8 mouse cellular contexts compared by ENCODE assay signal in the genomic region with DNA sequence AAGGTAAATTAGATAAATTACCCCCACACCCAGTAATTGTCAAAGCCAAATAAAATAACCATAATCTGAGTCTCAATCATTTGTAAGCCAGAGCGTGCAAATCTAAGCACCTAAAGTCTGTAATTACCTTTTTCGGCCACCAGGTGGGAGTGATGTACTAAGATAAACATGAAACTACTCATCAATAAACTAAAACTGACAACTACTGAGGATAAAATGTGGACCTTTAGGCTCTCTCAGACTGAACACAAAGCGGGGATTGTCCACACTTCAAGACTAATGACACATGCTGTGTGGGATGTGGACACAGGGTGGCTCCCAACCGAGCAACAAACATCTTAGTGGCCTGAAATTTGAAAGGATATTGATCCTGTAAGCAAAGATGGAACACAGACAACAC. TPM values are rescaled to one million over a fixed set of nuclear protein-coding genes. Genes with fewer than 3 reads are reported as not detected.
DNase-seq lines count a peak whose midpoint lies in the region; ATAC-seq lines count a peak whose summit lies in the region.

No protein-coding gene starts in this region.

- no peak overlapping the region for H3K27ac ChIP-seq in embryonic facial prominence, embryonic 11.5 days (replicated peaks; ENCODE audit: low read depth, low read length)
- no peak overlapping the region for H3K27ac ChIP-seq in embryonic facial prominence, embryonic 10.5 days (replicated peaks)
- H3K27ac ChIP-seq in midbrain, embryonic 13.5 days: no peak overlapping the region
- no peak overlapping the region for H3K27ac ChIP-seq in midbrain, embryonic 10.5 days (replicated peaks)
- H3K27ac ChIP-seq in forebrain, embryonic 12.5 days: no peak overlapping the region

- peak; percentile 72 for DNase-seq in embryonic facial prominence, embryonic 11.5 days (ENCODE audit: low spot score)
- no peak for DNase-seq in embryonic facial prominence, embryonic 10.5 days (ENCODE audit: low spot score)
- DNase-seq in midbrain, embryonic 10.5 days (ENCODE audit: low spot score): no peak
- peak; percentile 73 for DNase-seq in layer of hippocampus, adult 11-12 months (ENCODE audit: low spot score)
- peak; percentile 77 for DNase-seq in mesoderm, embryonic 11.5 days (ENCODE audit: low read depth, low spot score)

- no peaks in the 10 kb centered on the region; the same call in none of the 2 replicates for H3K36me3 ChIP-seq in embryonic facial prominence, embryonic 11.5 days (replicated peaks; ENCODE audit: control insufficient read depth, insufficient read depth, low read depth, low read length)
- H3K36me3 ChIP-seq in embryonic facial prominence, embryonic 10.5 days (replicated peaks): peaks cover 86% of the 10 kb centered on the region
- peaks cover 62% of the 10 kb centered on the region for H3K36me3 ChIP-seq in midbrain, embryonic 13.5 days
- H3K36me3 ChIP-seq in midbrain, embryonic 10.5 days: peaks cover 89% of the 10 kb centered on the region
- peaks cover 65% of the 10 kb centered on the region for H3K36me3 ChIP-seq in forebrain, embryonic 12.5 days (replicated peaks)

- 38% methylated on average over 4 of the region's 4 CpGs for WGBS in embryonic facial prominence, embryonic 11.5 days
- 40% methylated on average over 4 of the region's 4 CpGs for WGBS in embryonic facial prominence, embryonic 10.5 days
- 39% methylated on average over 4 of the region's 4 CpGs for WGBS in midbrain, embryonic 13.5 days
- WGBS in midbrain, embryonic 10.5 days: 49% methylated on average over 4 of the region's 4 CpGs
- WGBS in forebrain, embryonic 12.5 days: 51% methylated on average over 4 of the region's 4 CpGs

- no peak for ATAC-seq in embryonic facial prominence, embryonic 11.5 days (replicated peaks; ENCODE audit: insufficient number of reproducible peaks, low FRiP score, low TSS enrichment, low read depth)
- peak; percentile 34; the same call in 1 of the 2 replicates for ATAC-seq in midbrain, embryonic 13.5 days
- peak; percentile 84 for ATAC-seq in common myeloid progenitor, adult 5-6 weeks (replicated peaks; ENCODE audit: low read depth, poor library complexity, severe bottlenecking)
- no peak for ATAC-seq in forebrain, embryonic 12.5 days (ENCODE audit: low FRiP score)

- no peaks in the 10 kb centered on the region for H3K27me3 ChIP-seq in embryonic facial prominence, embryonic 11.5 days (ENCODE audit: control insufficient read depth, insufficient read depth, low read length)
- no peaks in the 10 kb centered on the region for H3K27me3 ChIP-seq in embryonic facial prominence, embryonic 10.5 days (replicated peaks; ENCODE audit: low read depth, poor library complexity, severe bottlenecking)
- no peaks in the 10 kb centered on the region for H3K27me3 ChIP-seq in midbrain, embryonic 13.5 days
- H3K27me3 ChIP-seq in midbrain, embryonic 10.5 days (ENCODE audit: low read depth, poor library complexity, severe bottlenecking): no peaks in the 10 kb centered on the region
- no peaks in the 10 kb centered on the region for H3K27me3 ChIP-seq in forebrain, embryonic 12.5 days

- no peak overlapping the region for H3K4me2 ChIP-seq in embryonic facial prominence, embryonic 11.5 days (ENCODE audit: low read depth, low read length)
- H3K4me2 ChIP-seq in midbrain, embryonic 13.5 days (replicated peaks): no peak overlapping the region
- H3K4me2 ChIP-seq in forebrain, embryonic 12.5 days: no peak overlapping the region

- H3K9ac ChIP-seq in embryonic facial prominence, embryonic 11.5 days (replicated peaks; ENCODE audit: low read length): no peak overlapping the region
- no peak overlapping the region for H3K9ac ChIP-seq in midbrain, embryonic 13.5 days (replicated peaks)
- H3K9ac ChIP-seq in forebrain, embryonic 12.5 days: no peak overlapping the region

- no peaks in the 10 kb centered on the region for H3K4me1 ChIP-seq in embryonic facial prominence, embryonic 11.5 days (ENCODE audit: control insufficient read depth, insufficient read depth, low read length)
- H3K4me1 ChIP-seq in embryonic facial prominence, embryonic 10.5 days: no peaks in the 10 kb centered on the region
- no peaks in the 10 kb centered on the region for H3K4me1 ChIP-seq in midbrain, embryonic 13.5 days (replicated peaks)
- H3K4me1 ChIP-seq in midbrain, embryonic 10.5 days: no peaks in the 10 kb centered on the region
- no peaks in the 10 kb centered on the region for H3K4me1 ChIP-seq in forebrain, embryonic 12.5 days

- no peaks in the 10 kb centered on the region for H3K9me3 ChIP-seq in embryonic facial prominence, embryonic 11.5 days (replicated peaks; ENCODE audit: control insufficient read depth, low read length)
- no peaks in the 10 kb centered on the region for H3K9me3 ChIP-seq in embryonic facial prominence, embryonic 10.5 days
- H3K9me3 ChIP-seq in midbrain, embryonic 13.5 days: no peaks in the 10 kb centered on the region
- no peaks in the 10 kb centered on the region for H3K9me3 ChIP-seq in midbrain, embryonic 10.5 days (replicated peaks)
- H3K9me3 ChIP-seq in forebrain, embryonic 12.5 days: no peaks in the 10 kb centered on the region

- no peak overlapping the region for H3K4me3 ChIP-seq in embryonic facial prominence, embryonic 11.5 days (ENCODE audit: low read depth, low read length)
- no peak overlapping the region for H3K4me3 ChIP-seq in embryonic facial prominence, embryonic 10.5 days
- H3K4me3 ChIP-seq in midbrain, embryonic 13.5 days (replicated peaks): no peak overlapping the region
- no peak overlapping the region for H3K4me3 ChIP-seq in midbrain, embryonic 10.5 days
- H3K4me3 ChIP-seq in forebrain, embryonic 12.5 days (replicated peaks): no peak overlapping the region

RNA-seq across cellular contexts. Expression of gene Kctd3, which starts 14.4 kb away (rescaled TPM):
- polyA plus RNA-seq in embryonic facial prominence, embryonic 11.5 days (2014; fragmentation: Nextera tagmentation; extraction: Ambion mirVana): 35.5 and 36.9 TPM in 2 replicates
- 28.1 and 31.0 TPM in 2 replicates for polyA plus RNA-seq in embryonic facial prominence, embryonic 10.5 days (2016; fragmentation: Nextera tagmentation; extraction: Ambion mirVana)
- 33.9 and 37.6 TPM in 2 replicates for polyA plus RNA-seq in midbrain, embryonic 13.5 days (2015; fragmentation: Nextera tagmentation; extraction: Ambion mirVana)
- 28.6 and 31.1 TPM in 2 replicates for polyA plus RNA-seq in midbrain, embryonic 10.5 days (2016; fragmentation: Nextera tagmentation; extraction: Ambion mirVana)
- total RNA-seq in common myeloid progenitor, adult 5-6 weeks (2017): 17.0 and 20.3 TPM in 2 replicates
- polyA plus RNA-seq in forebrain, embryonic 12.5 days (2016; fragmentation: Nextera tagmentation; extraction: Ambion mirVana): 37.9 and 39.4 TPM in 2 replicates

Comparison
In these comparisons a context has a peak if more than half of its experiments do, and no peak if none do; other contexts are left out.
1. DNase-seq: peak in embryonic facial prominence, embryonic 11.5 days (single experiment), layer of hippocampus, adult 11-12 months (single experiment) and mesoderm, embryonic 11.5 days (single experiment); none in embryonic facial prominence, embryonic 10.5 days (single experiment) and midbrain, embryonic 10.5 days (single experiment).
2. ATAC-seq: peak in midbrain, embryonic 13.5 days (single experiment) and common myeloid progenitor, adult 5-6 weeks (single experiment); none in embryonic facial prominence, embryonic 11.5 days (single experiment) and forebrain, embryonic 12.5 days (single experiment).